Mouse (Mus musculus) liver, embryonic 15.5 days (tissue): ENCODE measurements around the gene Mss51. TPM values are rescaled to one million over a fixed set of nuclear protein-coding genes. Genes with fewer than 3 reads are reported as not detected.

ENCODE experiments used
- ATAC-seq: fragments of 200-750 bp; cut with Nextera tagmentation; 2 replicates; pipeline ENCODE4 v1.8.0; 2017; ENCODE audit warnings: moderate number of reproducible peaks, mild to moderate bottlenecking, moderate library complexity; ENCODE audit not compliant: insufficient read depth
- H3K27ac ChIP-seq: fragments of 300-500 bp; sonication (generic); replicated peaks from 2 replicates; pipeline ENCODE4 v1.5.1; 2015; ENCODE audit warnings: mild to moderate bottlenecking, inconsistent platforms
- H3K27me3 ChIP-seq: fragments of 300-500 bp; sonication (generic); 2 replicates; pipeline ENCODE4 v1.6.1; 2015; ENCODE audit warnings: mild to moderate bottlenecking, inconsistent platforms
- H3K36me3 ChIP-seq: fragments of 300-500 bp; sonication (generic); replicated peaks from 2 replicates; pipeline ENCODE4 v1.6.1; 2015; ENCODE audit warnings: moderate library complexity, mild to moderate bottlenecking, inconsistent platforms
- H3K4me1 ChIP-seq: fragments of 300-500 bp; sonication (generic); replicated peaks from 2 replicates; pipeline ENCODE4 v1.6.1; 2015; ENCODE audit warnings: inconsistent platforms
- H3K4me2 ChIP-seq: fragments of 300-500 bp; sonication (generic); 2 replicates; pipeline ENCODE4 v1.6.1; 2015; ENCODE audit warnings: moderate library complexity, mild to moderate bottlenecking, inconsistent platforms
- H3K4me3 ChIP-seq: fragments of 300-500 bp; sonication (generic); replicated peaks from 2 replicates; pipeline ENCODE4 v1.5.1; 2015; ENCODE audit warnings: mild to moderate bottlenecking, inconsistent platforms
- H3K9ac ChIP-seq: fragments of 300-500 bp; sonication (generic); 2 replicates; pipeline ENCODE4 v1.6.1; 2015; ENCODE audit warnings: moderate library complexity, mild to moderate bottlenecking, inconsistent platforms
- H3K9me3 ChIP-seq: fragments of 300-500 bp; sonication (generic); replicated peaks from 2 replicates; pipeline ENCODE4 v1.6.1; 2016; ENCODE audit warnings: inconsistent platforms
- WGBS: fragments of 180-500 bp; shearing (Covaris S2); methylation state at CpG from one replicate; pipeline ENCODE4 v1.1.7; 2015; ENCODE audit warnings: mixed read lengths; ENCODE audit not compliant: insufficient replicate concordance; 5-methylcytosine and 5-hydroxymethylcytosine counted together
- polyA plus RNA-seq: library from polyadenylated mRNA; unstranded; fragments of >200 nt; fragmentation: Nextera tagmentation; extraction: Ambion mirVana; gene quantifications from 2 replicates; pipeline ENCODE4 v1.2.1, GENCODE M21; 2015

Mss51 gene
- polyA plus RNA-seq, 1 experiment from 2014 or later, result 0.44 TPM

DNA sequence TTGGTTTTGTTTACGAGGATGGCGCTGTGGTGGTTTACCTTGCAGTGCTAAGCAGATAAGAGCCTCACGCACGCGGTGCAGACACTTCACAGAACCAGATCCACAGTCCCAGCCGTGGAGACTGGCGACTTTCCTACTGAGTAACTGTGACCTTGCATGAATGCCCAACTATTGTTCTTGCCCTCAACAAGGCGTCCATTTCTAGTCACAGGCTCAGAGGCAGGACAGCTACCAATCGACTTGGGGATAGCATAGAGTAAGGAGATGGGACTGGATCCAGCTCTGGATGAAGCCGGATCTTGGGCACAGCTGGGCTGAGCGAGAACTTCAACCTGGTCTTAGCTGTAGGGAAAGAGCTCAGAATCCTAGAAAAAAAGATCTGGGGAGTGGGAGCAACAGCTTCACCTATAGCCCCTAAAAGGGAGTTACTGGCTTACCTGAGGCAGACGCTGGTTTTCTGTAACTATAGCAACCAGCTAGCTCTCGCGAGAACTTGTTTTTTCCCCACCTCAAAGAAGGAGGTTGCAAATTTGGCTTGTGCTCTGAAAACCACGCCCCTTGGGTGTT lies 44.9 kb downstream of the Mss51 start, which contains the start of gene Cfap70:
Cfap70 (minus strand) TSS at position 462 of the 567 bp plus-strand sequence.
- Histone ChIP-seq H3K9ac (0 out of 2 replicates have a peak within 1 kb of the TSS, but pooled peaks have one; percentile 22), H3K27me3 (no peaks in the 10 kb centered on the region; the same call in 1 of the 2 replicates), H3K4me2 (peak within 1 kb of the TSS; percentile 78), H3K27ac (peak within 1 kb of the TSS; percentile 19), H3K36me3 (peaks cover 17% of the 10 kb centered on the region), H3K4me3 (peak within 1 kb of the TSS; percentile 53), H3K4me1 (peaks cover 17% of the 10 kb centered on the region), H3K9me3 (no peaks in the 10 kb centered on the region)
- 2% methylated on average over 15 of the region's 15 CpGs for WGBS
- peak; percentile 81 for ATAC-seq

DNA sequence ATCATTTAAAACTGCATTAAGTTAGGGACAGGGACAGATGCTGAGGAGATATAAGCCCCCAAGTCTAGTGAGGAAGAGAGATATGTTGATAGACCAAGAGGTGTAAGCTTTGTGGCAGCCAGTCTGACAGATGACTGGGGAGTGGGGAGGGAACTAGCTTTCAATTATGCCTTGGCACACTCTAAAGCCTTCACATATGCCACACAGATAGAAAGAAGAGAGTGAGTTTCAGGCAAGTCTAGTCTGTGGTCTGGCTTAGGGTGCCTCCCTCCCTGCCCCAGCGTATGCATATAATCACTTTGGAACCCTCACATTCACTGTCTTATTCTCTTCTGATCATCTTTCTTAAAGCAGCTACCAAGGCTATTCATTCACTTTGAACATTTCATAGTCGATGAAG lies 45.4 kb downstream of the Mss51 start:
- peak; percentile 51; the same call in 1 of the 2 replicates for ATAC-seq
- Histone ChIP-seq H3K9me3 (no peaks in the 10 kb centered on the region), H3K27me3 (no peaks in the 10 kb centered on the region; the same call in 1 of the 2 replicates), H3K36me3 (peaks cover 11% of the 10 kb centered on the region), H3K9ac (0 out of 2 replicates have a peak overlapping the region, but pooled peaks have one; percentile 8), H3K4me3 (peak overlapping the region; percentile 53), H3K27ac (peak overlapping the region; percentile 19; the same call in 1 of the 2 replicates), H3K4me1 (peaks cover 17% of the 10 kb centered on the region), H3K4me2 (peak overlapping the region; percentile 78)
- WGBS, result 21% methylated on average over 2 of the region's 2 CpGs

- no peak overlapping the region for H3K9ac ChIP-seq
- no peaks in the 10 kb centered on the region; the same call in 1 of the 2 replicates for H3K27me3 ChIP-seq
- 59% methylated on average over 12 of the region's 12 CpGs for WGBS
- no peaks in the 10 kb centered on the region for H3K36me3 ChIP-seq
- H3K27ac ChIP-seq, result no peak overlapping the region
- no peak overlapping the region for H3K4me3 ChIP-seq
- H3K9me3 ChIP-seq, result no peaks in the 10 kb centered on the region
- no peak overlapping the region for H3K4me2 ChIP-seq
- ATAC-seq, result no peak
- H3K4me1 ChIP-seq, result peaks cover 10% of the 10 kb centered on the region
Observed at GRCm38 (mm10) chr14:20447209-20447608, 49.5 kb downstream of the Mss51 start.

- Histone ChIP-seq H3K9me3 (no peaks in the 10 kb centered on the region), H3K4me2 (no peak overlapping the region), H3K4me3 (no peak overlapping the region), H3K27ac (no peak overlapping the region), H3K36me3 (no peaks in the 10 kb centered on the region), H3K27me3 (no peaks in the 10 kb centered on the region), H3K9ac (no peak overlapping the region), H3K4me1 (no peaks in the 10 kb centered on the region)
- 70% methylated on average over 17 of the region's 17 CpGs for WGBS
- ATAC-seq, result no peak
Observed at GRCm38 (mm10) chr14:20442252-20442651, 54.4 kb downstream of the Mss51 start.

DNA sequence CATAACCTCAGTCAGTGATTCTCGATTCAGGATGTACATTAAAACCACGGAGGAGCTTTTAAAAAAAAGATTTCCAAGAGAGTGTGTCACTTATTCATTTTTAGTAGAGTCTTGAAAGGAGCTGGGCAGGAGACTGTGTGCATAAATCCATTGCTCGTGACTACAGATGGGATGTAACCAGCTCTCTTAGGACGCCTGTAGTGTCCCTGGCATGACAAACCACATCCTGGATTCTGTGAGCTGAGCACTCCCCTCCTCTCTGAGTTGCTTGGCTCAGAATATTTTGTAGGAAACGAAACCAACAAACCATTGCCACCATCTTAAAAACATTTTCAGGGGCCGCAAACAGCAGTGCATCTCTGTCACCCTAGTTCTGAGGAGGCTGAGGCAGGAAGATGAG lies 59.7 kb downstream of the Mss51 start:
- H3K4me1 ChIP-seq, result no peaks in the 10 kb centered on the region
- no peaks in the 10 kb centered on the region for H3K27me3 ChIP-seq
- no peak overlapping the region for H3K27ac ChIP-seq
- 37% methylated on average over 6 of the region's 6 CpGs for WGBS
- H3K36me3 ChIP-seq, result no peaks in the 10 kb centered on the region
- H3K9ac ChIP-seq, result no peak overlapping the region
- no peak for ATAC-seq
- no peaks in the 10 kb centered on the region for H3K9me3 ChIP-seq
- no peak overlapping the region for H3K4me3 ChIP-seq
- H3K4me2 ChIP-seq, result no peak overlapping the region

Other genes with a start within 250 kb of the Mss51 start
- 11.3 and 14.1 TPM in 2 replicates for gene Kcnk16, start 227.7 kb downstream of the Mss51 start, polyA plus RNA-seq
- 4.5 and 5.0 TPM in 2 replicates for gene Nudt13, start 202.2 kb downstream of the Mss51 start, polyA plus RNA-seq
- gene Ecd, start 148.8 kb downstream of the Mss51 start, polyA plus RNA-seq, result 25.3 and 26.8 TPM in 2 replicates
- gene Fam149b, start 148.7 kb downstream of the Mss51 start, polyA plus RNA-seq, result 7.5 and 8.5 TPM in 2 replicates
- 111 and 114 TPM in 2 replicates for gene Dnajc9, start 108.0 kb downstream of the Mss51 start, polyA plus RNA-seq
- 42.7 and 48.3 TPM in 2 replicates for gene Mrps16, start 103.3 kb downstream of the Mss51 start, polyA plus RNA-seq
- not detected in 2 replicates for gene Cfap70, start 44.7 kb downstream of the Mss51 start, polyA plus RNA-seq
- gene Anxa7, start 16.8 kb downstream of the Mss51 start, polyA plus RNA-seq, result 41.2 and 41.5 TPM in 2 replicates
- 18.2 and 18.3 TPM in 2 replicates for gene Ppp3cb, start 49.7 kb upstream of the Mss51 start, polyA plus RNA-seq
- 0.77 and 0.78 TPM in 2 replicates for gene Usp54, start 144.2 kb upstream of the Mss51 start, polyA plus RNA-seq
- 2.8 and 4.4 TPM in 2 replicates for gene Myoz1, start 159.6 kb upstream of the Mss51 start, polyA plus RNA-seq
- 0.68 and 1.3 TPM in 2 replicates for gene Synpo2l, start 171.5 kb upstream of the Mss51 start, polyA plus RNA-seq
- gene Sec24c, start 177.4 kb upstream of the Mss51 start, polyA plus RNA-seq, result 35.3 and 40.6 TPM in 2 replicates
- gene Fut11, start 198.1 kb upstream of the Mss51 start, polyA plus RNA-seq, result 6.3 and 7.3 TPM in 2 replicates
- 70.8 and 89.3 TPM in 2 replicates for gene Chchd1, start 206.1 kb upstream of the Mss51 start, polyA plus RNA-seq
- gene Zswim8, start 210.7 kb upstream of the Mss51 start, polyA plus RNA-seq, result 5.0 and 5.8 TPM in 2 replicates
- 16.3 and 17.5 TPM in 2 replicates for gene Ndst2, start 237.7 kb upstream of the Mss51 start, polyA plus RNA-seq